Mouse (Mus musculus): ENCODE measurements around the gene Dbt.

- TF ChIP-seq CTCF (IDR thresholded peaks at IDR 0.05; ENCODE audit: low read depth), result no peak
- no peak for TF ChIP-seq EP300 (IDR thresholded peaks at IDR 0.05; ENCODE audit: low read depth)
Measured at GRCm38 (mm10) chr3:116595603-116595991, 82.7 kb downstream of the Dbt start.

Measured in liver, postnatal 0 days (tissue).